Mouse (Mus musculus) limb, embryonic 14.5 days (tissue): Measurements from ENCODE around the gene Dglucy. TPM values are rescaled to one million over a fixed set of nuclear protein-coding genes. Genes with fewer than 3 reads are reported as not detected.
A peak's percentile ranks its signal among the peaks of the same experiment; 100 is the strongest.

Source experiments
- ATAC-seq: fragments of 200-750 bp; cut with Nextera tagmentation; 2 replicates; pipeline ENCODE4 v1.8.0; 2017; ENCODE audit warnings: low read depth, moderate number of reproducible peaks, moderate TSS enrichment; ENCODE audit not compliant: low FRiP score
- DNase-seq: peaks from one replicate; pipeline ENCODE4 v3.0.0-alpha.2; 2015; ENCODE audit warnings: low spot score
- H3K27ac ChIP-seq: fragments of 300-500 bp; sonication (generic); replicated peaks from 2 replicates; pipeline ENCODE4 v1.5.1; 2014; ENCODE audit warnings: low read depth, mild to moderate bottlenecking, low read length, moderate library complexity, mixed read lengths
- H3K27me3 ChIP-seq: fragments of 300-500 bp; sonication (generic); 2 replicates; pipeline ENCODE4 v1.6.1; 2014; ENCODE audit warnings: low read length, mixed read lengths; ENCODE audit not compliant: control insufficient read depth, insufficient read depth
- H3K36me3 ChIP-seq: fragments of 300-500 bp; sonication (generic); 2 replicates; pipeline ENCODE4 v1.6.1; 2014; ENCODE audit warnings: mild to moderate bottlenecking, low read length, moderate library complexity, mixed read lengths; ENCODE audit not compliant: control insufficient read depth, insufficient read depth
- H3K4me1 ChIP-seq: fragments of 300-500 bp; sonication (generic); 2 replicates; pipeline ENCODE4 v1.6.1; 2014; ENCODE audit warnings: antibody characterized with exemption, low read length, mixed read lengths; ENCODE audit not compliant: control insufficient read depth, insufficient read depth
- H3K4me2 ChIP-seq: fragments of 300-500 bp; sonication (generic); replicated peaks from 2 replicates; pipeline ENCODE4 v1.6.1; 2014; ENCODE audit warnings: low read depth, mild to moderate bottlenecking, low read length, moderate library complexity; ENCODE audit not compliant: severe bottlenecking
- H3K4me3 ChIP-seq: fragments of 300-500 bp; sonication (generic); replicated peaks from 2 replicates; pipeline ENCODE4 v1.5.1; 2014; ENCODE audit warnings: low read length
- H3K9ac ChIP-seq: fragments of 300-500 bp; sonication (generic); 2 replicates; pipeline ENCODE4 v1.6.1; 2014; ENCODE audit warnings: mild to moderate bottlenecking, low read depth, low read length, moderate library complexity; ENCODE audit not compliant: severe bottlenecking
- H3K9me3 ChIP-seq: fragments of 300-500 bp; sonication (generic); 2 replicates; pipeline ENCODE4 v1.6.1; 2016; ENCODE audit warnings: low read length; ENCODE audit not compliant: control insufficient read depth
- POLR2A ChIP-seq: fragments of 200-500 bp; IDR thresholded peaks from 2 replicates; pipeline ENCODE4 v1.8.0; 2012; ENCODE audit warnings: inconsistent platforms, mild to moderate bottlenecking, moderate library complexity, borderline replicate concordance; ENCODE audit not compliant: insufficient read depth, insufficient read length; ENCODE audit errors: extremely low read depth
- WGBS: fragments of 180-500 bp; shearing (Covaris S2); extraction: QIAGEN DNeasy Blood & Tissue Kit; methylation state at CpG from one replicate; pipeline ENCODE4 v1.1.7; 2014; 5-methylcytosine and 5-hydroxymethylcytosine counted together
- polyA plus RNA-seq, 2 experiments: library from polyadenylated mRNA; depleted of rRNA in 1 of 2; stranded (reverse) in 1 of 2; unstranded in 1 of 2; fragments of >200 nt; fragmentation: Nextera tagmentation in 1 of 2; extraction: Ambion mirVana in 1 of 2; gene quantifications; 2 replicates each; pipeline versions ENCODE4 v1.2.1 to v1.2.3; 2012 to 2014

Dglucy gene
- polyA plus RNA-seq, 2 experiments, result 2.0 to 3.1 TPM

- DNase-seq (no peak), ATAC-seq (no peak)
- no peak overlapping the region for H3K27ac ChIP-seq
- peaks cover 23% of the 10 kb centered on the region for H3K27me3 ChIP-seq
- 10% methylated on average over 2 of the region's 2 CpGs for WGBS
- H3K4me3 ChIP-seq, result no peak overlapping the region
- no peak for TF ChIP-seq POLR2A
- no peak overlapping the region for H3K4me2 ChIP-seq
- no peaks in the 10 kb centered on the region for H3K9me3 ChIP-seq
- no peaks in the 10 kb centered on the region for H3K36me3 ChIP-seq
- H3K9ac ChIP-seq, result no peak overlapping the region
- peaks cover 18% of the 10 kb centered on the region for H3K4me1 ChIP-seq
These were observed 116.6 kb downstream of the Dglucy start for GRCm38 (mm10) chr12:100895504-100895903.

GRCm38 (mm10) chr12:100896661-100897060 lies 117.8 kb downstream of the Dglucy start:
- no peak for DNase-seq
- no peak for TF ChIP-seq POLR2A
- Histone ChIP-seq H3K4me1 (peaks cover 18% of the 10 kb centered on the region), H3K9me3 (no peaks in the 10 kb centered on the region), H3K4me2 (no peak overlapping the region), H3K9ac (no peak overlapping the region), H3K36me3 (no peaks in the 10 kb centered on the region), H3K27me3 (peaks cover 23% of the 10 kb centered on the region), H3K27ac (no peak overlapping the region), H3K4me3 (no peak overlapping the region)
- WGBS, result 18% methylated on average over 3 of the region's 3 CpGs
- no peak for ATAC-seq

- H3K27ac ChIP-seq, result no peak overlapping the region
- WGBS, result 22% methylated on average over 12 of the region's 12 CpGs
- no peaks in the 10 kb centered on the region for H3K9me3 ChIP-seq
- peak overlapping the region; percentile 35; the same call in 1 of the 2 replicates for H3K4me3 ChIP-seq
- peaks cover 23% of the 10 kb centered on the region for H3K27me3 ChIP-seq
- peak overlapping the region; percentile 58 for H3K4me2 ChIP-seq
- no peak overlapping the region for H3K9ac ChIP-seq
- ATAC-seq, result no peak; the same call in 1 of the 2 replicates
- no peak for TF ChIP-seq POLR2A
- H3K4me1 ChIP-seq, result peaks cover 18% of the 10 kb centered on the region
- DNase-seq, result no peak
- H3K36me3 ChIP-seq, result no peaks in the 10 kb centered on the region
These were observed 119.1 kb downstream of the Dglucy start for GRCm38 (mm10) chr12:100897736-100898650.

GRCm38 (mm10) chr12:100899111-100899640 lies 120.3 kb downstream of the Dglucy start:
- ATAC-seq (no peak), DNase-seq (no peak)
- Histone ChIP-seq H3K4me3 (peak overlapping the region; percentile 35), H3K27me3 (peaks cover 23% of the 10 kb centered on the region), H3K36me3 (no peaks in the 10 kb centered on the region), H3K9ac (peak overlapping the region; percentile 38), H3K4me1 (peaks cover 18% of the 10 kb centered on the region), H3K4me2 (peak overlapping the region; percentile 58), H3K9me3 (no peaks in the 10 kb centered on the region), H3K27ac (no peak overlapping the region)
- no peak for TF ChIP-seq POLR2A
- WGBS, result under 1% methylated on average over 27 of the region's 30 CpGs

- Histone ChIP-seq H3K9ac (no peak overlapping the region), H3K27me3 (peaks cover 23% of the 10 kb centered on the region), H3K36me3 (no peaks in the 10 kb centered on the region), H3K4me3 (no peak overlapping the region), H3K4me1 (peaks cover 18% of the 10 kb centered on the region), H3K9me3 (no peaks in the 10 kb centered on the region), H3K27ac (no peak overlapping the region), H3K4me2 (no peak overlapping the region)
- DNase-seq, result no peak
- TF ChIP-seq POLR2A, result no peak
- ATAC-seq, result no peak
- 76% methylated on average over 6 of the region's 6 CpGs for WGBS
These were observed 122.0 kb downstream of the Dglucy start for GRCm38 (mm10) chr12:100900901-100901300.
